Mouse (Mus musculus) thymus, postnatal 0 days (tissue): ENCODE results near the gene Fbxo28. TPM values are rescaled to one million over a fixed set of nuclear protein-coding genes. Genes with fewer than 3 reads are reported as not detected.
A peak's percentile ranks its signal among the peaks of the same experiment; 100 is the strongest.

Experiments used
- DNase-seq: peaks from one replicate; pipeline ENCODE4 v3.0.0-alpha.2; 2015; ENCODE audit warnings: low spot score
- polyA plus RNA-seq: library from polyadenylated mRNA; unstranded; fragments of >200 nt; fragmentation: Nextera tagmentation; extraction: Ambion mirVana; gene quantifications from 2 replicates; pipeline ENCODE4 v1.2.1, GENCODE M21; 2015

Gene Fbxo28
- 25.9 and 31.5 TPM in 2 replicates for polyA plus RNA-seq

GRCm38 (mm10) chr1:182340821-182341781 is at the start of gene Fbxo28:
TSS of gene Fbxo28 (minus strand) at chr1:182341629.
- DNase-seq: peak; percentile 87

- no peak for DNase-seq
Measured at GRCm38 (mm10) chr1:182388729-182389128, 47.3 kb upstream of the Fbxo28 start.

- no peak for DNase-seq
Measured at GRCm38 (mm10) chr1:182386449-182386848, 45.0 kb upstream of the Fbxo28 start.

DNA sequence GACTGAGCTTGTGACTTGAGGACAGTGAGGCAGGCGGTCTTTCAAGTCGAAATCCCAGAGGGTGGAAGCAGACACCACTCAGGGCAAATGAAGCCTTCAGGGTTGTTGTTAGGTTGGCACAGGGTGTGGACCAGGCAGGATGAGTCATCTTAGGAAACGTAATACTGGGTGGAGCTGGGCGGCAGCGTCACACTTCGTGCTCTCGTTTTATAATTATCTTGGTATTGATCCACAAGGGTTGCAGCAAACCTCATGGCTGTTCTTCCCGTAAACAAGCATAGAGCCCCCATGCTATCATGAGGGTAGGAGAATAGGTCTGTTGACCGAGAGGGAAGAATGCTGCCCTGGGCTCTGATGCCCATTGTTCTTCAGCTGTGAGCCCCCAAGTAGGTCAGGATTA is 41.7 kb upstream of the Fbxo28 start:
- DNase-seq: no peak

- no peak for DNase-seq
Measured at GRCm38 (mm10) chr1:182381327-182381726, 39.9 kb upstream of the Fbxo28 start.

DNA sequence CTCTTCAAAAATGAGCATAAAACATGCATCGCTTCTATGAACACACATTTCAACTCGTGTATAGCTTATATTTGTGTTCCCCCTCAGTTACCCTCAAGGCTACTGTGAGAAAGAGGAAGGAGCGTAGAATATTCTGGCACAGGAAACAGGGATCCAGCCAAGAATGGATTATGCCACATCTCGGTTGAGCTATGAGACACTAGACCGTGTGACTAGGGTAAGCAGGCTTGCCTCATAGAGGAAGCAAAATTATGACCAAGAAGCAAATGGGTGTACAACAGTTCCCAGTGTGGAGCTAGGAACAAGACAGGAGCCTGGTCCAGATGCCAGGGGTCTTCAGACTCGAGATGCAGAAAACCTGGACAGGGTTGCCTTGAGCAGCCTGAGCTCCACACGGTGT is 39.3 kb upstream of the Fbxo28 start:
- DNase-seq: no peak

GRCm38 (mm10) chr1:182378876-182379275 is 37.4 kb upstream of the Fbxo28 start:
- DNase-seq: no peak

GRCm38 (mm10) chr1:182378205-182378835 is 36.9 kb upstream of the Fbxo28 start:
- no peak for DNase-seq

DNA sequence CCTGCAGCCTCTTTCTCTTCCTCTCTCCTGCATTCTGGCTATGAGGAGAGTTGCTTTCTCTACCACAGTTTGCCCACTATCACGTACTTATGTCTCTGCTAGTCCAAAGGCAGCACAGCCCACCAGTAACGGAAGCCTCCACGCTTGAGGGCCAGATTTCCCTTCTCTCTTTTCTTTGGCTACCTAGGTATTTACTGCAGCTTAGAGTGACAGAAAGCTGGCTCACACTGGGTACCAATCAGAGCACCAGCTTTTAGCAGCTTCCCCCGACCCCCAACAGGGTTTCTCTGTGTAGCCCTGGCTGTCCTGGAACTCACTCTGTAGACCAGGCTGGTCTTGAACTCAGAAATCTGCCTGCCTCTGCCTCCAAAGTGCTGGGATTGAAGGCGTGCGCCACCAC is 36.1 kb upstream of the Fbxo28 start:
- no peak for DNase-seq

DNA sequence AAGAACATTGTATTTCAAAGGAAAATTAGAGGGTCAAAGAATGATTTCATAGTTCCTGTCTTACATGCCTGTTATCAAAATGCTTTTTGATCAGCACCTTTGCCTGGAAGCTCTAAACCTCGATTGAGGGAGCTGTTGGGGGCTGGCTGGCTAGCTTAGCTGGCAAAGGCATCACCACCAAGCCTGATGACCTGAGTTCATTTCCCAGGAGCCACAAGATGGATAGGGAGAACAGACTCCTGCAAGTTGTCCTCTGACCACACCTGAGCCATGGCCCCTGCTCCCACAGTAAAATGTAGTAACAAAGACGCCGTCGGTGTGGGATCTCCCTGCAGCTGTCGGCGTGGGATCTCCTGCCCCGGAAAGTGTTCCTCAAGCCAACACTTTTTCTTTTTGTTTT is 35.4 kb upstream of the Fbxo28 start:
- DNase-seq: no peak

DNA sequence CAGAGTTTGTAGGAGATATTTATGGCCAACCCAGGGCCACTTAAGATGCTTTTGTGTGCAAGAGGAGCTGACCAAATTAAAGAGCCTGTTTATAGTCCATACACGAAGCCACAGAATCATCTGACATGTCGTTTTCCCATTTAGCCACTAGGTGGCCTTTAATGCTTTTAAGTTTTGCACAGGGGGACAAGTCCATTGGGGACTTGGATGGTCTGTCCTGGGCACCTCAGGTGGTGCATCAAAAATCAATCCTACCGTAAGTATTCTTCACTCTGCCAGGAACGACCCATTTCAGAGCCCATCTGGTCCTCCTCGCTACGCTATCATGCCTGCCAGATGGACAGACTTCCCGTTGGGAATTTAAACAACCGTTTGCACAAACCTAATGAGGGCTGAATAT is 34.8 kb upstream of the Fbxo28 start:
- peak; percentile 64 for DNase-seq

DNA sequence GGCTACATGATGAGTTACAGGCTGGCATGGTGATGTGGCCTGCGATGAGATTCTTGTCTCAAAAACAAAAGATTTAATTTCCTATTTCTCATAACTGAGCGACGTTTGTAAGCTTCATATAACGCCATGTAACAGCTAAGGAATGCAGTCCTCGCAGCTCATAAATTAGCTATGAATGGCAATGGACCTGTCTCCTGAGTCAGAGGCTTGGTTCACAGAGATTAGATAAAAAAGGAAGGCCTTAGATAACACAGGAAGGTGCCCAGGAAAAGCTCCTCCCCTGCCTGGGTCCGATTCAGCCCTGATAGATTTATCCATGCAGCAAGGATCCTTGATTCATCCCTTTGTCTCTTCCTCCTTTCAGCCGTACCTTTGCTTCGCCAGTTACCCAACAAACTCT is 30.5 kb upstream of the Fbxo28 start:
- DNase-seq: no peak

DNA sequence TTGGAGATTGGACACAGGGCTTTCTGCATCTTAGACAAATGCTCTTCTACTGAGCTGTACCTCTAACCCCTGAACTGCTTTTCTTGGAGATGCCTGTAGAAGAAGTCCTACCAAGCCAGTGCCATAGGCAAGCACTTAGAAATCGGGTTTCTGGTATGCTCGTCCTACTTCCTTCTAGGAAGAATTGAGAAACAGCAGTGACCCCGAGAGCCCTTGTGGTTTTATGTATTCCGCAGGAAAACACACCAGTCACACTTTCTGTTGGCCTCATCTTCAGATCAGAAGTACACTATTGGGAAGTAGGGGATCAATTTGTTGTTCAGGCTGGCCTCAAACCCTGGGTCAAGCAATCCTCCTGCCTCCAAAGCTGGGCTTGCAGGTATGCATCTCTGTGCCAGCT is 28.0 kb upstream of the Fbxo28 start:
- no peak for DNase-seq

GRCm38 (mm10) chr1:182368782-182369181 is 27.4 kb upstream of the Fbxo28 start:
- no peak for DNase-seq

GRCm38 (mm10) chr1:182368309-182368708 is 26.9 kb upstream of the Fbxo28 start:
- DNase-seq: no peak

- no peak for DNase-seq
Measured at GRCm38 (mm10) chr1:182363683-182364404, 22.4 kb upstream of the Fbxo28 start.

DNA sequence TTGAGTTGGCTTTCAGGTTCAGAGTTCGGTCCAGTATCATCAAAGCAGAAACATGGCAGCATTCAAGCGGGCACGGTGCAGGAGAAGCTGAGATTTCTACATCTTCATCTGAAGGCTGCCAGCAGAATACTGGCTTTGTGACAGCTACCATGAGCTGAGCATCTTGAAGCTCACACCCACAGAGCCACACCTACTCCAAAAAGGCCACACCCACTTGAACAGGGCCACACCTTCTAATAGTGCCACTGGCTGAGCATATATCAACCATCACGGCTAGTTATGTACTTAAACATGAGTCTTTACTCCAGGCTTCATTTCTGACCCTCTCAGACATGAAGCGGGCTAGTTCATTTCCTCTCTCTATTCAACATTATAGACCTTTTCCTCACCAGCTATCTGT is 21.3 kb upstream of the Fbxo28 start:
- no peak for DNase-seq

DNA sequence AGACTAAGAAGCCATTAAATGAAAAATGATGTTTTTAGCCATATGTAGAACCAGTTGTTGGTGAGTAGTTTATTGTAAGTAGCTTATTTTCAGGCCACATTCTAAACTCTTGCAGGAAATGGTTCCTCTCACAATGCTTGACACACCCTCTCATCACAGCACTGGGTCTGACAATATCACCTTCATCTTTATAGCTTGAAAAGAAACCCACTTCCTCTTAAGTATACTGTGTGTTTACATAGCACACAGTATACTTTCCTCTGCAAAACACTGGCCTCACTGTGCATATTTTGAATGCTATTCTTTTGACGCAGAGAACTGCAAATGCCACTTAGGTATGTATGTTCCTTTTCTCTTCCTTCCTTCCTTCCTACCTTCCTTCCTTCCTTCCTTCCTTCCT is 16.7 kb upstream of the Fbxo28 start:
- peak; percentile 81 for DNase-seq

GRCm38 (mm10) chr1:182354504-182355147 is 13.2 kb upstream of the Fbxo28 start:
- peak; percentile 78 for DNase-seq

DNA sequence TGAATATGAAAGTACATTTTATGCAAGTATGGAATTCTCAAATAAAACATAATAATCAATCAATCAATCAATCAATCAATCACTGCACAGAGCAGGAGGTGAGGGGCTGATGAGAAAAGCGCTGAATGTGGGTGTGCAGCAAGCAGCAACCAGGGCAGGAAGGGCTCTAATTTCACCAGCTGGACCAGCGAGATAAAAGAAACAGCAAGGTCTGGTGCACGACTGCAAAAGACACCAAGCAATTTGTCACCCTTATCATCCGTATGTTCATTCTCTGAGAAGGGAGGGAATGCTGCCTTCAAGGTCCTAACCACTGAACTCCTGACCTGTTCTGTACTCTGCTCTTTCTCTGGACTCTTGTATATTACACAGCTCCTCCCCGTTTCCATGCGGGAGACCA is 8.1 kb upstream of the Fbxo28 start:
- DNase-seq: no peak

DNA sequence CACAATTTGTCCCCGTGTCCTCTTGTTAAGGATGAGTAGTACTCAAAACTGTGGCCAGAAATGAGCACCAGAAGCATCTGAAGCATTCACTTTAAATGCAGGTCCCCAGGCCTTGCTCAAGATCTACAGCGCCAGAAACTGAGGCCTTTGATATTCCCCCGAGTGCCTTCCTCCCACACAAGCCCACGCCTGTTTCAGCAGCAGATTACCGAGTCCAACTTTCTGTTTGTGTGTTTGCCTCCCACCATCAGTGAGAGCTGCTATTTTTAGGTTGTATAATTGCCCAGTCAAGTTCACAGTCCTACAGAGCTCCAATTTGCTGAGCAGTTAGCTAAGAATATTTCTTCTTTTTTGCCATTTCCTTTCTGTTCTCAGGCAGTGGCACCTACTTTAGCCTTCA is 5.1 kb upstream of the Fbxo28 start:
- no peak for DNase-seq
